Mouse (Mus musculus) limb, embryonic 14.5 days (tissue): ENCODE measurements around the gene R3hdm1. TPM values are rescaled to one million over a fixed set of nuclear protein-coding genes. Genes with fewer than 3 reads are reported as not detected.

Source experiments
- ATAC-seq: fragments of 200-750 bp; cut with Nextera tagmentation; 2 replicates; pipeline ENCODE4 v1.8.0; 2017; ENCODE audit warnings: low read depth, moderate number of reproducible peaks, moderate TSS enrichment; ENCODE audit not compliant: low FRiP score
- DNase-seq: peaks from one replicate; pipeline ENCODE4 v3.0.0-alpha.2; 2015; ENCODE audit warnings: low spot score
- H3K27ac ChIP-seq: fragments of 300-500 bp; sonication (generic); replicated peaks from 2 replicates; pipeline ENCODE4 v1.5.1; 2014; ENCODE audit warnings: low read depth, mild to moderate bottlenecking, low read length, moderate library complexity, mixed read lengths
- H3K27me3 ChIP-seq: fragments of 300-500 bp; sonication (generic); 2 replicates; pipeline ENCODE4 v1.6.1; 2014; ENCODE audit warnings: low read length, mixed read lengths; ENCODE audit not compliant: control insufficient read depth, insufficient read depth
- H3K36me3 ChIP-seq: fragments of 300-500 bp; sonication (generic); 2 replicates; pipeline ENCODE4 v1.6.1; 2014; ENCODE audit warnings: mild to moderate bottlenecking, low read length, moderate library complexity, mixed read lengths; ENCODE audit not compliant: control insufficient read depth, insufficient read depth
- H3K4me1 ChIP-seq: fragments of 300-500 bp; sonication (generic); 2 replicates; pipeline ENCODE4 v1.6.1; 2014; ENCODE audit warnings: antibody characterized with exemption, low read length, mixed read lengths; ENCODE audit not compliant: control insufficient read depth, insufficient read depth
- H3K4me2 ChIP-seq: fragments of 300-500 bp; sonication (generic); replicated peaks from 2 replicates; pipeline ENCODE4 v1.6.1; 2014; ENCODE audit warnings: low read depth, mild to moderate bottlenecking, low read length, moderate library complexity; ENCODE audit not compliant: severe bottlenecking
- H3K4me3 ChIP-seq: fragments of 300-500 bp; sonication (generic); replicated peaks from 2 replicates; pipeline ENCODE4 v1.5.1; 2014; ENCODE audit warnings: low read length
- H3K9ac ChIP-seq: fragments of 300-500 bp; sonication (generic); 2 replicates; pipeline ENCODE4 v1.6.1; 2014; ENCODE audit warnings: mild to moderate bottlenecking, low read depth, low read length, moderate library complexity; ENCODE audit not compliant: severe bottlenecking
- H3K9me3 ChIP-seq: fragments of 300-500 bp; sonication (generic); 2 replicates; pipeline ENCODE4 v1.6.1; 2016; ENCODE audit warnings: low read length; ENCODE audit not compliant: control insufficient read depth
- POLR2A ChIP-seq: fragments of 200-500 bp; IDR thresholded peaks from 2 replicates; pipeline ENCODE4 v1.8.0; 2012; ENCODE audit warnings: inconsistent platforms, mild to moderate bottlenecking, moderate library complexity, borderline replicate concordance; ENCODE audit not compliant: insufficient read depth, insufficient read length; ENCODE audit errors: extremely low read depth
- WGBS: fragments of 180-500 bp; shearing (Covaris S2); extraction: QIAGEN DNeasy Blood & Tissue Kit; methylation state at CpG from one replicate; pipeline ENCODE4 v1.1.7; 2014; 5-methylcytosine and 5-hydroxymethylcytosine counted together
- polyA plus RNA-seq, 2 experiments: library from polyadenylated mRNA; depleted of rRNA in 1 of 2; stranded (reverse) in 1 of 2; unstranded in 1 of 2; fragments of >200 nt; fragmentation: Nextera tagmentation in 1 of 2; extraction: Ambion mirVana in 1 of 2; gene quantifications; 2 replicates each; pipeline versions ENCODE4 v1.2.1 to v1.2.3; 2012 to 2014

R3hdm1 gene
- 73.2 and 87.4 TPM in 2 replicates for polyA plus RNA-seq (2012; rRNA removed)
- 66.2 and 75.7 TPM in 2 replicates for polyA plus RNA-seq (2014; fragmentation: Nextera tagmentation; extraction: Ambion mirVana)

- no peaks in the 10 kb centered on the region for H3K9me3 ChIP-seq
- H3K4me1 ChIP-seq: peaks cover 8% of the 10 kb centered on the region
- peak within 1 kb of the TSS; percentile 78 for H3K9ac ChIP-seq
- peak within 1 kb of the TSS; percentile 87 for H3K27ac ChIP-seq
- ATAC-seq: peak; percentile 98
- WGBS: under 1% methylated on average over 33 of the region's 43 CpGs
- peak within 1 kb of the TSS; percentile 75 for H3K4me2 ChIP-seq
- H3K36me3 ChIP-seq: no peaks in the 10 kb centered on the region
- no peaks in the 10 kb centered on the region for H3K27me3 ChIP-seq
- peak; percentile 99 for DNase-seq
- H3K4me3 ChIP-seq: peak within 1 kb of the TSS; percentile 88
- peak; percentile 46; the same call in 1 of the 2 replicates for TF ChIP-seq POLR2A
Measured at GRCm38 (mm10) chr1:128102641-128103461, at the start of gene R3hdm1, which contains the start of gene Zranb3. Gene R3hdm1, plus strand, starts transcription at chr1:128103301. Gene Zranb3, minus strand, starts transcription at chr1:128103047.

- no peak overlapping the region for H3K4me3 ChIP-seq
- H3K27me3 ChIP-seq: no peaks in the 10 kb centered on the region
- H3K4me2 ChIP-seq: no peak overlapping the region
- H3K9ac ChIP-seq: no peak overlapping the region
- no peaks in the 10 kb centered on the region for H3K9me3 ChIP-seq
- TF ChIP-seq POLR2A: no peak
- no peaks in the 10 kb centered on the region for H3K4me1 ChIP-seq
- ATAC-seq (no peak), DNase-seq (no peak)
- H3K36me3 ChIP-seq: 0 out of 2 replicates have a peak, but pooled peaks cover 2% of the 10 kb centered on the region
- H3K27ac ChIP-seq: no peak overlapping the region
- WGBS: 87% methylated on average over 4 of the region's 4 CpGs
Measured at GRCm38 (mm10) chr1:128057269-128057668, 45.8 kb upstream of the R3hdm1 start.

GRCm38 (mm10) chr1:128058625-128059024, 44.5 kb upstream of the R3hdm1 start:
- WGBS: 92% methylated on average over 5 of the region's 5 CpGs
- Histone ChIP-seq H3K27me3 (no peaks in the 10 kb centered on the region), H3K4me2 (no peak overlapping the region), H3K36me3 (0 out of 2 replicates have a peak, but pooled peaks cover 2% of the 10 kb centered on the region), H3K9me3 (no peaks in the 10 kb centered on the region), H3K9ac (no peak overlapping the region), H3K4me3 (no peak overlapping the region), H3K4me1 (no peaks in the 10 kb centered on the region), H3K27ac (no peak overlapping the region)
- no peak for TF ChIP-seq POLR2A
- DNase-seq (no peak), ATAC-seq (no peak)

DNA sequence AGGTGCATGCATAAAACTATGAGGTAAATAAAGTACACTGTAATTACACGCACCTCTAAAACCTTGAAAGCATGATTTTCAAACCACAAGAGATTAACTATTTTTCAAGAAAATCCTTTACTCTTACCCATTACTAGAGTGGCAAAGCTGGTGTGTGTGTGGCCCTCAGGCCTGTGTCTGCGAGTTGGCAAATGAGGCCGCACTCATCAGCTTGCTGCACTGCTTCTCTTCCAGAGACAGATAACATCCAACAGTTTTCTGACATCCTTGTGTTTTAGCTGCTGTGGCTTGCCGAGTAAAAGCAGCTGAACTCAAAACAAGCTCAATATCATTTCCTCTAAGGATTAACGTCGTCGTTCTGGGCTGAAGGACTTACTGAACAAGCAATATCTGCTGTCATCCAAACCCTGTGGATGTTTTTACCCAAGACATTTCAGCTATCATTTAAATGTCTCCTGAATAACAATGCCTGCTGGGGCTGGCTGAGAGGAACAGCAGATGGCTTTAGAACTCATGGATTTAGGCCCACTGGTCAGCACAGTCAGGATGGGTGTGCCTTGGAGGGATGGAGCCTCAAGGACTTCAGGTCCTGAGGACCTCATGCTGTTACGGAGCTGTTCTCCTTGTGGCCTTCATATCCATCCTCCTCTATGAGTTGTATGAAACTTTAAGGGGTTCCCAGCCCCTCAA, 42.3 kb upstream of the R3hdm1 start:
- Histone ChIP-seq H3K9ac (no peak overlapping the region), H3K36me3 (no peaks in the 10 kb centered on the region), H3K27ac (no peak overlapping the region), H3K4me1 (no peaks in the 10 kb centered on the region), H3K9me3 (no peaks in the 10 kb centered on the region), H3K4me2 (no peak overlapping the region), H3K27me3 (no peaks in the 10 kb centered on the region), H3K4me3 (no peak overlapping the region)
- no peak for DNase-seq
- WGBS: 71% methylated on average over 8 of the region's 8 CpGs
- no peak for TF ChIP-seq POLR2A
- ATAC-seq: no peak

DNA sequence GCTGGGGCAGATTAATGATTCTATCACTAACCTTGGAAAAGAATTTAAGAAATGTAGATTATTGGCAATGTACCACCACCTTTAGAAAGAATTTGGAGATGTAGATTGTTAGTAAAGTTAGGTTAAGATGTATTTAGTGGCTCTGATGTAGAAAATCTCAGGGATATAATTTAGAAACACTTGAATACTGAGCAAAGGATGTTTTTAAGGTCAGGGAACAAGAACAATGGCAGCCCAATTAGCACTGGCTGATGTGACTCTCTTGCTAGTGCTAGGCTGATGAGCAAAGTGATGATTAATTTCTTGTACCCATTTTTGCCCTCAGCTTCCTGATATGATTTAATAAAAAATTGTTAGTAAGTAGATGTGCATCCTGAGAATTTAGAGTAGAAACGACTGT, 41.7 kb upstream of the R3hdm1 start:
- WGBS: 75% methylated on average over 1 of the region's 1 CpGs
- ATAC-seq: no peak
- no peak overlapping the region for H3K9ac ChIP-seq

More for the DNA sequence above, 41.7 kb upstream of the R3hdm1 start:
- H3K36me3 ChIP-seq: no peaks in the 10 kb centered on the region
- H3K9me3 ChIP-seq: no peaks in the 10 kb centered on the region
- H3K4me3 ChIP-seq: no peak overlapping the region
- no peak overlapping the region for H3K4me2 ChIP-seq
- H3K27me3 ChIP-seq: no peaks in the 10 kb centered on the region
- H3K4me1 ChIP-seq: no peaks in the 10 kb centered on the region
- DNase-seq: no peak
- H3K27ac ChIP-seq: no peak overlapping the region
- TF ChIP-seq POLR2A: no peak
